Mouse (Mus musculus): ENCODE measurements around the gene Ptpn3.

The Ptpn3 gene

DNA sequence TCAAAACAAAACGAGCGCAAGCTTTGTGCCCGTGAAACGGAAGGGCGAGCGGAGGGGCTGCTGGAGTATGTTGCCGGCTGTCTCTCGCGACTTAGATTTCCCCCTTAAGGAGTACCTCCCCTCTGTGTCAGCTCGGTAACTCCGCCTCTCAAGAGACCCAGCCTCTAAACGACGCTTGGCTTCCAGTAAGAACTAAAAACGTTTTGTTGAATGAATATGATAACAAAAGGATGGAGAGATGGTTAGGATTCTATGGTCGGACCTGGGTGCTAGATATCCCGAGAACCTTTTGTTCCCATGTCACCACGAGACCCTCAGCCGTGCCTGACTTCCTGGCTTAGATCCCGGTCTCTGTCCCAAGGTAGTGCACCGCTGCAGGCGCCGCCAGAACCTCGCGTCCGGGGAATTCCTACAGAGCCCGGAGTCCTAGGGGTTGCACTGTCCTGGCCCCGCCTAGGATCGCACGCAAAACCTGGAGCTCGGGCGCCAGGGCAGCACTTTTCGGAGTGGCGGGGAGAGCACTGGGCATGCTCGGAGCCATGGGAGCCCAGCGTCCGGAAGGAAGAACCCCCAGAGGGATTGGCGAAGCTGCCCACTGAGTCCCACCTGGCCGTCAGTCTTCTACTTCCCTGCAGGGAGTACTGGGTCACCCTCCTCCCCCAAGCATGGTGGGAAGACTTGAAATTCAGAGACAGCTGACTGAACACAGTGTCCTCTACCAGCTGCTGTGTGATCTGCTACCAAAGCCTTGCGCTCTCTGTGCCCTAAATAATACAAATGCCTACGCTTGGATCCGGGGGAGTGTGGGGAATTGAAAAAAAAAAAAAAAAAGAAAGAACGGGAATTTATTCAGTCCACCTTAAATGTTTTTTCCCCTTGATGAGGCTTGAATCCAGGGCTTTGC is at the start of gene Ptpn3:
Gene Ptpn3 (minus strand): TSS at position 428 of the 904 bp plus-strand sequence.
- peak; percentile 42 for DNase-seq (ENCODE audit: low read depth)

DNA sequence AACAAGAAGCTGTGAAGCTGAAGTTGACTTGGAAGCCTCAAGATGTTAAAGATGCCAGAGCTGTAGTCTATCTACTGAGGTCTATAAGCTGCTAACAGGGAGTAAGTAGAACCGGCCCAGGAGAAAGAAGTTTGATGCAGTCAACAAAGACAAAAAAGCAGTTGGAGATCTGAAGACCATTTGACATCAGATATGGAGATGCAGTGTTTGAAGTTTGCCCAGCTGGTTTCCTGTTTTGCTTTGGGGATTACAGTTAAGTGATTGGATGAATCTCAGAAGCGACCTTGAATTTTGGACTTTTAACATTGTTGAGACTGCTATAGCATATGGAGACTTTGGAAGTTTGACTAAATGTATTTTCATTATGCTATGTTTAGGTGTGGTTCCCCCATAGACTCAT is 48.9 kb upstream of the Ptpn3 start:
- DNase-seq (ENCODE audit: low read depth), result peak; percentile 69

DNA sequence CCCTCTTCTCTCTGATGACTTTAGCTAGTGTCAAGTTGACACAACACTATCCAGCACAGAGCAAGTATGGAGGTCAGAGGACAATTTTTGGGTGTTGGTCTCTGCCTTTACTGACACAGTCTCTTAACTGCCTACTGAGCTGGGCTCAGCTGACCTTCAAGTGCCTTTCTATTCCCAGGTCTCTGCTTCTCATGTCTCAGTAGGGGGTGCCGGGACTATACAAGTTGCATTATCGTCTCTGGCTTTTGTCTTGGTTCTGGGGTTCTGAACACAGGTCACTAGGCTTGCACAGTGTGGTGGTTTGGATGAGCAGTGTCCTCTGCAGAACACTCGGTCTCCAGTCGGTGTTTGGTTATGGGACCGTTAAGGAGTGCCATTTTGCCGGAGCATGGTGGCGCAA is 42.4 kb upstream of the Ptpn3 start:
- no peak for DNase-seq (ENCODE audit: low read depth)

DNA sequence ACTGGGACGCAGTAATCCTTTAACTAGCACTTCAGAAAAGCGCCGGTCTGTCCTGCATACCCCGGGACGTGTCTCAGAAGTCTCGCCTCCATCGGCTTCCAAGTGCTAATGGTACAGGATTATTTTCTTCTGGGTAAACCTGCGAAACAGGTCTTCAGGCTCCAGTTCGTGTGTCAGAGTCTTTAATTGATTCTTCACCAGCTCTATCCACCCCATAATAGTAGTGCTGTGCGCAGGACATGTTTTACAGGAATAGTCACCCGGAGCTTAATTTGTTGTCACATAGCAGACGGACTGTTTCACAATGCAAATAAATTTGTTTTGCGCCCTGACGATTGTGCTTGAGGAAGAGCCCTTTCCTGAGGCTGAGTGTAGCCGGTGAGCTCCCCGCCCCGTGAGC is 37.3 kb upstream of the Ptpn3 start:
- DNase-seq (ENCODE audit: low read depth), result no peak

DNA sequence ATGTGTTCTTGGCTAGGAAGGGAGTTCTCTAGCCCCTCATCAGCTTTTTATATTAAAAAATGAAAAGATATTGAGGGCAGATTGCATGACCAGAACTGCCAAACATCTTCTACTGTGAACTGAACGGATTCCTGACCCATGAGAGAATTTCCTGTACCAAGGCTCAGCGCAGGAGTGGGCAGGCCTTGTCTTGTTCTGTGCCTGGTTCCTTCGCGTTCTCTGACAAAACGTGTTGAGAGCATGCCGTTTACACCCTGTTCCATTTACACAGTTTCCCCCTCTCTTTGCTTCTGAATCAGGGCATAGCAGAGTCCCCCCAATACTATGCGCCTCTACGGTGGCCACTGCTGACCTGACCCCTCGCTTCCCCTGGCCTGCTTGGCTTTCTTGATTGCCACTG is 36.4 kb upstream of the Ptpn3 start:
- DNase-seq (ENCODE audit: low read depth), result no peak

DNA sequence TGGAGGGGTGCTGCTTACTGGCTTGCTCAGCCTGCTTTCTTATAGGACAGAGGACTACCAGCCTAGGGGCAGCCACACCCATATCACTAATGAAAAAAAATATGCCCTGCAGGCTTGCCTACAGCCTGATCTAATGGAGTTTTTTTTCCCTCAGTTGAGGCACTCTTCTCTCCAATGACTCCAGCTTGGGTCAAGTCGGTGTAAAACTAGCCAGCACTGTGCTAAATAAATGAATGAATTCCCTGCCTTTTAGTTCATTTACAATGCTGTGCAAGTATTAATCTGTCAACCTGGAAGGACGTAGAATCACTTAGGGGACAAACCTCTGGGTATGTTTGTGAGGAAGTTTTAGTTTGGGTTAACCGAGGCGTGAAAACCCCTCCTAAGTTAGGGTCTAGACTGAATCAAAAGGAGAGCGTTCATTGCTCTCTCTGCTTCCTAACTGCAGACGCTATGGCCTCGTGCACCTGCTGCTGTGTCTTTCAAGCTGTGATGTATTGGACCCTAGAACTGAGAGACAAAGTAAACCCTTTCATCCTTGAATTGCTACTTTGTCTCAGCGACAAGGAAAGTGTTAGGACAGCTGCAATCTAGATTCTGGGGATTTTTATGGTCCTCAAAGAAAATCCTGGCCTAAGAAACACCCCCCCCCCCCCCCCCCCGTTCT is 33.5 kb upstream of the Ptpn3 start:
- DNase-seq (ENCODE audit: low read depth), result no peak

DNA sequence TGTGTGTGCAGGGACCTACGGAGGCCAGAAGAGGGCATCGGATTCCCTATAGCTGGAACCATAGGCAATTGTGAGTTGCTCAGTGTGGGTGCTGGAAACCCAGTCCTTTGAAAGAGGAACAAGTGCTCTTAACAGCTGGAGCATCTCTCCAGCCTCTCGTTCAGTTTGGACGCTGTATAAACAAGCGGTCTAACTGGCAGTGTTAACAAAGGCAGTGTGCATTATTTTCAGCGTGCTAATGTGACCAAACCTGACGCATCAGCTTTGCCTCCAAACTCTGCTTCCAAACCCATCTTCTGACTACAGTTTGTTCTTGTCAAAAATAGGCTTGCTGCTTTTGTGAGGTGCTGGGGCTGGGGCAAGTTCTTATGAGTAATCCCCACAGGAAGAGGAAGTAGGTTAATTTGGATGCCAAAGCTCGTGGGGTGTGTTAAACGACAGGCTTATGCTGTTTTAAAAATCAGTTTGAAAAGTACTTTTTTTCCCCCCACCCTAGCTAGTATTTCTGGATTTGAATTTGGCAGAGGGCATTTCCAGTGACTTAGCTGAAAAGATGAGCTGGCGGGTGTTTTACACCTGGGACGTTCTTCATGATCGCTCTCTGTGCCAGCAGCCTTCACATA is 32.4 kb upstream of the Ptpn3 start:
- no peak for DNase-seq (ENCODE audit: low read depth)

DNA sequence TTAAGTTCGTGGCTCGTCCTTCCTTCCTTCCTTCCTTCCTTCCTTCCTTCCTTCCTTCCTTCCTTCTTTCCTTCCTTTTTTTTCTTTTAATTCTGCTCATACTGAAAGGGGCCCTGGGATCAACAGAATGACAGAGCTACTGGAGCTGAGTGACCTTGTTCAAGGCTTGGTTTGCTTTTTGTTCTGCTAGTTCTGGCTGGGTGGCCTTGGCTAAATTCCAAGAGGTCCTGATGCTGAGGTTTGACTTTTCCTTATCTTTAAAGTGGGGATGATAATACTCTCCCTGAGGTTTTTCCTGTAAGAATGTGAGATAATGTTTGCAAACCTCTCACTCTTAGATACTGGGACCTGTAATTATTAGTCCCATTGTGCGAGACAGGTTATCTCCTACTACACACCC is 30.9 kb upstream of the Ptpn3 start:
- no peak for DNase-seq (ENCODE audit: low read depth)

DNA sequence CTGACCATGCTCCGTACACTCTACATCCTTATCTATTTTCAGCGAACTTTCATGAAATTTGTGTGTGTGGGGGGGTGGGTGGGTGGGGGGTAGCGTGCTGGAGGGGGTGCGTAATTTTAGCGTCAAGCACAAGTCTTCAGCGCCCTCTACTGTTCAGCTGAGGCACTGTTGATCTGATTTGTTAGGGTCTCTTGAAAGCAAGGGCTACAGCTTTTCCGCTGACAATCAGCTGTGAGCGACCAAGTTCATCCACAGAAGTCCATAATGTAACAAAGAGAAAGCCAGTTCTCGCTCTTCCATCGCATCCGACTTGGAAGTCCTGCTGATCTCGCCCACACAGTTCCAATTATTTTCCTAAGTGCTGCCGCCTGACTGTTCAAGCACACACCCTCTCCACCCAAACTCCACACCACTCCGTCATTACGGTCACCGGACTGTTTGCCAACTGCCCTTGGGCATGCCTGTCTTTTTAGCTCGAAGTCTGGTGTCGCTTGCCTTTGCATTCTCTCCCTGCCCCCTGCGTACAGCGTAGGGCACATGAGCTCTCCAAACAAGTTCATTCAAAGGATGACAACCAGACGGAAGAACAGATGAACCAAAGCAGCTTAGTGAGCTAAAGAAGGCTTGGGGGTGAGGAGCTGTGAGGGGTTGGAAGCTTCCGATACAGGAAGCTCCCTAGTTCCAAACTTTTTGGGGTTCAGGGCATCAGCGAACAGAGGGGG is 19.1 kb upstream of the Ptpn3 start:
- peak; percentile 55 for DNase-seq (ENCODE audit: low read depth)

DNA sequence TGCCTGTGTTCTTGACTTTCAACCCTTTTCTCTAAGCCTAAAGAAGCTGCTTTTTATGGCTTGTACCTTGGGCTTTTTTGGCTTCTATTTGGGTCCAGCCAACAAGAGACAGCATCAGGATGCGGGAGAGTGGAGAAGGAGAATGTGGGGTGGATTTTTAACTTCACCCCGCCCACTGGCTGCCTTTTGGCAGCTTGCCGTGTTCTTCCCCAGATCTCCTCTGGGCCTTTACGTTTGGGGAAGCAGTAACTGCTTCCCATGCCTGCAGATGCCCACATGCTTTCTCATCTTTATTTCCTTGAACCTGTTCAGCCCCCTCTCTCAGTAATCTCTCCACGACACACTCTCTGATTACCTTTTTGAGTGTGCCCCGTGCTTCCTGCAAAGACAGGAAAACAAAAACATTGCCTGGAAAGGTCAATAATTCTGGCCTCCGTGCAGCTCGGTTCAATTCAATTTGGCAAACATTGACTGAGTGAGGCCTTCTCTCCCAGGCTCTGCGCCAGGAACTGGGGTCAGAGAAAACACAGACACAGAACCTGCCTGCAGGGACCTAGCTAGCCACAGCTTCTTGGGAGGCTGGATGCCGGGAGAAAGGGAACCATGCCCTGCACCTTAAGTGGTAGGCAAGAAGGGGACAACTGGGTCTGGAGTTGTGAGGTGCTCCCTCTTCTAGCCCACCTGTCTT is 17.0 kb upstream of the Ptpn3 start:
- no peak for DNase-seq (ENCODE audit: low read depth)

DNA sequence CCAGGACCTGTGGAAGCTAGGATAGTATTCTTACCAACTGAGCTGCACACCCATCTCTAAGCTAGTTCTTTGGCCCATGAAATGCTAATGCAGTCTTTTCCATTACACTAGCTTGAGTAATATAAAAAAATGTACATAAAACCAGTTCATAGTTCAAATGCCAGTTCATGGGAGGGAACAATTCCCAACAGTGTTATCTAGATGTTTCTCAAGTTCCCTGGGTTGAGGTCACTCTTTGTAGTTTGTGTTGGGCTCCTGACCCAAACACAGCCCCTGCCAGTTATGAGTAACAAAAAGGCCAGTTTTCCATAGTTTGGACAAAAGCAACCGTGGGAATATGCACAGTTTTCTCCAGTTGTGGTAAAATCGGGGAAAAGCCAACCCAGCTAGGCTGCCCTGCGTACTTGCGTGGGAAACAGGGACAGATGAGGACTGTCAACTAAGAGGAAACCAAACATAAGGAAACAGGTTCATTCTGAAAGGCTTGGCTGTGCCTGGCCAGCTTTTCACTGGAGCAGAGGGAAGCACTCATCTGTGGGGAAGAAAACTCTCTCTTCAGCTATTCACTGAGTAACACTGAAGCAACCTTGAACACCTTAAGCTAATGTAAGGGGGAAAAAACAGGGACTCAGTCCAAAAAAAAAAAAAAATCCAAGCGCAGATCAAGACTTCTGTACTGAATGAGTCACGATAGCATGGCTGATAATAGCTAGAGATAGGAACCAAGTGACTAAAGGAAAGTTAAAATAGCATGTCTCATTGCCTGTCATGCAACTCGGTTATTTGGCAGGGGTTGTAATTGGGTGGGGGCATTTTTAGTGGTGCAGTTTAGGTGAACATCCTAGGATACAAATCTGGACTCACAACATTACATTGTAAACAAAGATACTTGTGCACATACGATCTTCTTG is 10.9 kb upstream of the Ptpn3 start:
- DNase-seq (ENCODE audit: low read depth), result no peak

DNA sequence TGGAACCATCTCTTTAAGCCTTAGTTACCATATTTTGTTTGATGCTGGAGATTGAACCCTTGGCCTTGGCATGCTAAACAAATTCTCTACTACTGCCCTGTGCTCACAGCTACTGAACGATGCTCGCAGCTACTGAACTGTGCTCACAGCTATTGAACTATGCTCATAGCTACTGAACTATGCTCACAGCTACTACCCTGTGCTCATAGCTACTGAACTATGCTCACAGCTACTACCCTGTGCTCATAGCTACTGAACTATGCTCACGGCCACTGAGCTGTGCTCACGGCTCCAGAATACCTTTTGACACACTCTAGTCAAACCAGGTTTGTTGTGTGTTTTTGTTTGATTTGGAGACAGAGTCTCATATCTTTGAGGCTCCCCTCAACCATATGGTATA is 10.1 kb upstream of the Ptpn3 start:
- DNase-seq (ENCODE audit: low read depth), result no peak

DNA sequence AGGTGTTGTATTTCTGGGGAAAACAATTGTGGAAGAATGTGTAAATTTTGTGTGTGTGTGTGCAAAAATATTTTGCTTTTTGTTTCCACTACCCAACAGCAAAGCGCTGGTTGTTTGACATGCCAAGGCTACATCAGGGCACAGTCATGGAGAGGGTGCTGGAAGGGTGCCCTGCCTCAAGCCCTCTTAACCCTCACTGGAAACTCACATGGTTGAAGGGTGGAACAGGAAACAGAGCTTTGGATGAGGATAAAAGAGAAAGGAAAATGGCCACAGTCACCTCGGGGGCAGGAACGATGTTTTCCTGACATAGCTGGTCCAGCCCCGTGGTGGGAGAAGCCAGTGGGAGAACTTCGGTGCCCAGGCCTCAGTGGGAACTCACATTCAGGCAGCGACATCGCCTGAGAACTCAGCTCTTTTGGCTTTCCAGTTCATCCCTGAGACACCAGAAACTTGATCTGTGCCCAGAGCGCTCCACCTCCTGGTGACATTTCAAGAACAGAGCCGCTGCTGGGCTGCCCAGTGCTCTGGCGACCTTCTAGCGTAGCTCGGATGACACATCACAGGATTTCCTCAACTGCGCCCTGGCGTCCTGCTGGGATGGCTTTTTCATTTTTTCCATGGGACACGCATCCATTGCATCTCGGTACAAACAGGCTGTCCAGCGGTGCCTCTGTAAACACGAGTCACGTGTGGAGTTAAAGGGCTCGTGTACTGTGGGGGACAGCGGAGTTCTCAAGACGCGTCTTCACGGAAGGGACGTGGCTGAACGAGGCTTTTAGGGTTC is 6.8 kb upstream of the Ptpn3 start:
- no peak for DNase-seq (ENCODE audit: low read depth)

DNA sequence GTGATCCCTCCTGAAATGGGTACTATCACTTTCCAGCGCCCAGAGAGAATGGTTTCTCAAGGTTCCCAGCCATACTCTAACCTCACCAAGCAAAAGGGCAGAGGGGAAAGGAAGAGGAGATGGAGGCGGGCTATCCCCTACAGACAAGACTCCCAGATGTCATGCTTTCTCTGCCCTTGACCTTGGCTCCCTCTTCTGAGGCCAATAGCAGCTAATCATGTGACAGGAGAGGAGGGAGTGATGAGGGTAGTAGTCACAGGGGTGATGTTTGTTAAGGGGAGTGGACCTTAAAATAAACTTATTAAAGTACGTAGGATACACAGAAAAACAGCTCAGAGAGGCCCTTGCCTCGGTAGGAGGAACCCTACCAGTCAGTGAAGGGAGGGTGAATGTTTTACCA is 6.1 kb upstream of the Ptpn3 start:
- no peak for DNase-seq (ENCODE audit: low read depth)

DNA sequence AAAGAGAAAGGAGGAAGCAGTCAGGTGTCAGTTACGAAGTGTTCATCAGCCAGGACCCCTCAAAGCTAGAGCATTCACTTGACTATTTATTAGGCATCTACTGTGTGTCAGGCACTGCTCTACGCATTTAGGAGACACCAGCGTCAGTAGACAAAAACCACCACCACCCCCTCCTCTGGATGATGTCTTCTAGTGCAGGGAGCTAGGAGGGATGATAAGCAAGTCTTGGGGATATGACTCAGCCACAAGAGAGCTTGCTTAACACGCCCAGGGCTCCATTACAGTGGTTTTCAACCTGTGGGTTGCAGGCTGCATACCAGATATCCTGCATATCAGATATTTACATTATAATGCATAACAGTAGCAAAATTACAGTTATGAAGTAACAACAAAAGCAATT is 4.6 kb upstream of the Ptpn3 start:
- no peak for DNase-seq (ENCODE audit: low read depth)

DNA sequence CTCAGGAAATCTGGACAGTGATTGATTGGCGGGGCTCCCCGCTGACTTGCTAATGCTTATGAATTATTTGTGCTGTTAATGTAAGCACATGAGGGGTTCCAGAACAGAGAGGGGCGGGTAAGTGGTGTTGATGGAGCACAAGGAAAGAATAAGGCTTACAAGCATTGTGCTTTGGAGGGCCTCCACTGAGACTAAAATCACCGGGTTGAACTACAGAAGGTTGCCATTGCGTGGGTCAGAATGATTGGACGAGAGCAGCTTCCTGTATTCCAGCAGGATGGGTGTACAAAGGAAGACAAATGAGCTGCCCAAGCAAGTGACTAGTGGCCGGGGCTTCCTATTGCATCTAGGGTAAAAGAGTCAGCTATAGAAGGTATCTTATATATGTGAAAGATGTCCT is 4.0 kb upstream of the Ptpn3 start:
- DNase-seq (ENCODE audit: low read depth), result no peak

DNA sequence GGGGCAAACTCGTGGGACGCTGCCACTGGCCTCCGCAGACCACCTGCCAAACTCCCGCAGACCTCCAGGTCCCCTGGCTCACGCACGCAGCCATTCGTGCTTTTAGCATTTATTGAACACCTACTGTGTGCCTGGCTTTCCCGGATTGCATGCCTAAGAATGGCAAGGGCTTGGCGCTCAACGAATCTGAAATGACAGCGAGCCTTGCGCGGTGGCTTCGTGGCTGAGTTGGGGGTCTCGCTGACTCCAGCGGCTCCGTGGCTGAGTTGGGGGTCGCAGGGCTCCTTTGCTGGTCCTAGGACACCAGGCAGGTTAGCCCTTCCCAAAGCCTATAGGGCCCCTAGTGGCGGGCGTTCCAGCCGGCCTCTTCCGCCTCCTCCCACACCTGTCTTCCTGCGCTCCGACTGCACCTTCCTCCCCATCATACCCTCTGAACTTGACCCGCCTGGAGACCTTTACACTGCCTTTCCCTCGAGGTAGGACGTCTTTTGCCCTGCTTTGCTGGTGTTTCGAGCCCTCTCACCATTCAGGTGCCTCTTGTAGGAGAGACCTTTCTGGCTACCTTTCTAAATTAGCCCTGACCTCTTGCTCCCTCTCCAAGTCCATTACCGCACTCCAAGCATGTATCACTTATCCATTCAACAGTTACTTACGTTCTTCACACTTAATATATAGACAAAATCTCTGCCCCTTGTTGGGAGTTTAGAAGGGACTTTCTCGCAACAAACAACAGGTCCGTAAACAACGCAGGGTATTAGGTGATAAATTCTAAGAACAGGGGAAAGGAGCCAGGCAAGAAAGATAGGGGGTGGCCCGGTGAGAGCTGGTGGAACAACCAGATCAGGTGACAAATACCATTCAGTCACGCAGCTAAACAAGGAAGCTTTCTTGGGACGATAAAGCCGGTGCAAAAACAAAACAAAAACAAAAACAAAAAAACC is 898 bp downstream of the Ptpn3 start:
- peak; percentile 44 for DNase-seq (ENCODE audit: low read depth)

DNA sequence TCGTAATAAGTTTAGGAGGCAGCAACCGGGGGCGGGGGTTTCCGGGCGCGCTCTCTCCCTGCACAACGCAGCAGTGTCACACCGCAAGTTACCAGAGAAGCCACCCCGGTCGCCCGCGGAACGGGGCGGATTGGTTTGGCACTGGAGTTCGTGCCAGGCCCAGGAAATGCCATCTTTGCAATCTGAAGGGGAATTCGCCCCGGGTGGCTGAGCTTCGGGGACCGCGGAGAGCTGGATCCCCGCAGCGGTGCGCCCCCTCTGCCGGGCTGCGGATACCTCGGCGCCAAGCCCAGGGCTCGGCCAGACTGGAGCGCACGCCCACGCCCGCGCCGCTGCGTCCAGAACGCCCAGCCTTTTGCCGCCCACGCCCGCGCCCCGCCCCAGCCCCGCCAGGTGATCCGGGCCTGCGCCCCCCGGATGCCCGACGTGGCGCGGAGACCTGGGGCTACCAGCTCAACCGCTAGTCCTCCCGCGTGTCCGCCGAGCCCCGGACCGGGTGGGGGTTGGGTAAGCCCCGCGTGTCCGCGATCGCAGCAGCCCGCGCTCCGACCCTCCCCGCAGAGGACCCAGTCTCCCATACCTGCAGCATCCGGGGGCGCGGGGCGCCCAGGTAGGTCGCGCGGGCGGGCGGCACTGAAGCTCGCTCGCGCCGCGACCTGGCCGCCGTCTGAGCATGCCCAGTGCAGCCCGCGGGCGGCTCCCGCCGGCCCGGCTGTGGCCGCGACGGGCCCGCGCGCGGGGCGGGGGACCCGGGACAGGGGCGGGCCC is 1.8 kb downstream of the Ptpn3 start:
- DNase-seq (ENCODE audit: low read depth), result peak; percentile 62
